Mouse (Mus musculus): ENCODE data around the gene Plcb2. TPM values are rescaled to one million over a fixed set of nuclear protein-coding genes. Genes with fewer than 3 reads are reported as not detected.
A peak's percentile ranks its signal among the peaks of the same experiment; 100 is the strongest.

Gene Plcb2
- polyA plus RNA-seq, 1 experiment from 2014 or later = 1.5 TPM

DNA sequence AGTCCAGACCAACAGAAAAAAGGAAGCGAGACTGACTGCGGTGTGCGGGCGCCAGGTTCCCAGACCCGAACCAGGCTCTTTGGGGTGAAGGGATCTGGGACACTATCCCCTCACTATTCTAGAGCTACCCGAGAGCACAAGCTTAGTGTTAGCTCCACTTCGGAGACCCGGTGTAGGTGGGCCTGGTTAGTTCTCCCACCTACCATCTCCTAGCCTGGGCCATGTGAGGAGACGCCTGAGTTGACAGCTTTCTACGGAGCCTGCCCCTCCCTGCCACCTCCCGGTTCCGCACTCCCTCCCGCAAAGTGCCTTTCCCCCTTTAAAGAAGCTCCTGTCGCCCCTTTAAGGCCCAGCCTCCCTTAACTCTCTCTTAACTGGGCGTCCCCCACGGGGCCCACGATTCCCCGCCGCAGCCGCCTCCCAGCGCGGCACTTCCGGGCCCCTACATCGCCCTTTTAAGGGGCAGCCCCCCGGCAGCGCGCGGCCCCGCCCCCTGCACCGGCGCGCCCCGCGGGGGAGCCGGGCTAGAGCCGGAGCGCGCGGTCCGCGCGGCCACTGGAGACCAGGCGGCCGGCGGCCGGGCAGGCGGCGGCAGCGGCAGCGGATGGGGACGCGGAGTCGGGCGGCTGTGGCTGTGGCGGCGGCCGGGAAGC is 17.1 kb upstream of the Plcb2 start, which contains the start of gene Inafm2:
Gene Inafm2, plus strand, starts transcription at position 527 of the 653 bp plus-strand sequence.
- Histone ChIP-seq H3K36me3 (ENCODE audit: insufficient read depth) (0 out of 2 replicates have a peak, but pooled peaks cover 5% of the 10 kb centered on the region), H3K9ac (peak within 1 kb of the TSS; percentile 80), H3K4me1 (ENCODE audit: insufficient read depth) (peaks cover 11% of the 10 kb centered on the region)

DNA sequence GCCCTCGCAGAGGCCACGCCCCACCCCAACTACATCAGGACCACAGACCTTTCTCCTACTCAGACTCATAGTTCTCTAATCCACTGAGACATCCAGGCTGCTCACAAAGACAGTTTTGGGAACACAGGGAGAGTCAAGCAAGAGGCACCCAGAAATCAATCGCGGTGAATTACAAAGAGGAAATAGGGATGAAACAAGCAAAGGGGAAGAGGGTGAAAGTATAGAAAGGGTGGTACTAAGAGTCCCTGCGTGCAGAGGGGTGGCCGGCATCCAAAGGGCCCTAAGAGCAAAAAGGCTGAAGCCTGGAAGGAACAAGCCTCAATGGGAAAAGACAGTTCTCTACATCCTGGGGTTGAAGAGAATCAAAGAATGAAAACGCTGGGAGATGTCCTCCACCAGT is 16.4 kb upstream of the Plcb2 start:
- DNase-seq (no peak), ATAC-seq (ENCODE audit: insufficient read depth) (no peak)
- peaks cover 10% of the 10 kb centered on the region; the same call in 1 of the 2 replicates for H3K4me1 ChIP-seq (ENCODE audit: insufficient read depth)
- no peak overlapping the region for H3K9ac ChIP-seq
- H3K36me3 ChIP-seq (ENCODE audit: insufficient read depth) = no peaks in the 10 kb centered on the region
- H3K4me3 ChIP-seq (ENCODE audit: low read depth, low read length) = no peak overlapping the region
- no peak for TF ChIP-seq CTCF (IDR thresholded peaks at IDR 0.05; ENCODE audit: low read depth)
- H3K4me2 ChIP-seq = peak overlapping the region; percentile 91
- no peak overlapping the region for H3K27ac ChIP-seq (ENCODE audit: low read depth)
- H3K27me3 ChIP-seq (ENCODE audit: insufficient read depth, low read length) = peaks cover 9% of the 10 kb centered on the region
- H3K9me3 ChIP-seq (ENCODE audit: low read depth, low read length) = no peaks in the 10 kb centered on the region
- WGBS = 9% methylated on average over 7 of the region's 7 CpGs

More for the DNA sequence above, 17.1 kb upstream of the Plcb2 start, which contains the start of gene Inafm2:
- ATAC-seq (ENCODE audit: insufficient read depth) = peak; percentile 92
- Histone ChIP-seq H3K4me3 (ENCODE audit: low read depth, low read length) (peak within 1 kb of the TSS; percentile 76), H3K27me3 (ENCODE audit: insufficient read depth, low read length) (peaks cover 9% of the 10 kb centered on the region), H3K4me2 (peak within 1 kb of the TSS; percentile 91), H3K9me3 (ENCODE audit: low read depth, low read length) (no peaks in the 10 kb centered on the region), H3K27ac (ENCODE audit: low read depth) (peak within 1 kb of the TSS; percentile 38; the same call in 1 of the 2 replicates)
- 0% methylated on average over 52 of the region's 57 CpGs for WGBS
- DNase-seq = peak; percentile 96
- TF ChIP-seq CTCF (IDR thresholded peaks at IDR 0.05; ENCODE audit: low read depth) = no peak

DNA sequence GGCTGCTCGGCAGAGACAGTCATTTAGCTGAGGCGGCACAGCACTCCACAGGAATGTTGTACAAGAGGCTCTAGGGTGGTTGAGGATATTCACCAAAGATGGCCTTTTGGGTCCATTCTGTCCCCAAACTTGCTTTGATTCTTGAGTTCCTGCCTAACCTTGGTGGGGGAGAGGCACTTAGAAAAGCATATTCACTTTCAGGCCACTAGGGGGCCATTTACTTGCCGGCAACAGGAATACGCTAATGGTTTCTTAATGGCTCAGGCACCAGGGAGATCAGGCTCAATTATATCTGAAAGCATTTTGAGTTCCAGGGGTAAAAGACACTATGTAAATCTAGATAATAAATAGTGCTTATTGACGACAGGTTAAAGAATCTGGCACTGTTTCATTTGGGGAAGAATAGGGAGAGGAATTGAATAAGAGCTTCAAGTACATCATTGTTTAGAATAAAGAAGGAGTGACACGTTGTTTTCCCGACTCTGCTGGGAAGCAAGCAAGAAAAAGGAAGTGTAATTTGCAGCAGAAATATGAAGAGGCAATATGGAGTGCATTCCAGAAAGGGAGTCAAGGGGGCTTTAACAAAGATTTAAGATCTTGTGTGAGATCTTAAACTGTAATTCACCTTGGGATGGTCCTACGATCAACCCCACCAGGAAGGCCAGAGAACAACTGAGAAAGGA is 15.2 kb upstream of the Plcb2 start:
- H3K9me3 ChIP-seq (ENCODE audit: low read depth, low read length) = no peaks in the 10 kb centered on the region
- H3K27ac ChIP-seq (ENCODE audit: low read depth) = no peak overlapping the region
- peaks cover 9% of the 10 kb centered on the region for H3K27me3 ChIP-seq (ENCODE audit: insufficient read depth, low read length)
- TF ChIP-seq CTCF (IDR thresholded peaks at IDR 0.05; ENCODE audit: low read depth) = peak; percentile 89
- no peak overlapping the region for H3K4me2 ChIP-seq
- no peak overlapping the region for H3K4me3 ChIP-seq (ENCODE audit: low read depth, low read length)
- H3K4me1 ChIP-seq (ENCODE audit: insufficient read depth) = peaks cover 8% of the 10 kb centered on the region; the same call in 1 of the 2 replicates
- WGBS = 26% methylated on average over 8 of the region's 8 CpGs
- no peaks in the 10 kb centered on the region for H3K36me3 ChIP-seq (ENCODE audit: insufficient read depth)
- H3K9ac ChIP-seq = no peak overlapping the region
- peak; percentile 88 for DNase-seq
- ATAC-seq (ENCODE audit: insufficient read depth) = no peak

DNA sequence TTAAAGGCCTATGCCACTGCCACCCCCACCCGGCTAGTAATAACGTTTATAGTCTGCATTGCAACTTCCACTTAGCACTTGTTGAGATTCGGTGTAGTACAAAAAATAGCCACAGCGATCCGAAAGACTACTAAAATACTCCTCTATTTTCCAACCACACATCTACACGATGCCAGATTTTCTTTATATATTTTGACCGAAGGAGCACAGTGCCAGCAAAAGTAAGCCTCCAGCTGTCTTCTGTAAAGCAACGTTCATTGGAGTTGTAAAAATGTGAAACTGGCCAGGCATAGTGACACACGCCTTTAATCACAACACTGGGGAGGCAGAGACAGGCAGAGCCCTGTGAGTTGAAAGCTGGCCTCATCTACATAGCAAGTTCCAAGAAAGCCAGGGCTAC is 12.9 kb upstream of the Plcb2 start:
- H3K4me1 ChIP-seq (ENCODE audit: insufficient read depth) = no peaks in the 10 kb centered on the region
- H3K4me2 ChIP-seq = no peak overlapping the region
- no peak overlapping the region for H3K4me3 ChIP-seq (ENCODE audit: low read depth, low read length)
- no peaks in the 10 kb centered on the region for H3K36me3 ChIP-seq (ENCODE audit: insufficient read depth)
- WGBS = 51% methylated on average over 9 of the region's 9 CpGs
- ATAC-seq (ENCODE audit: insufficient read depth) = no peak
- DNase-seq = peak; percentile 17
- no peak for TF ChIP-seq CTCF (IDR thresholded peaks at IDR 0.05; ENCODE audit: low read depth)
- H3K27ac ChIP-seq (ENCODE audit: low read depth) = no peak overlapping the region
- H3K9me3 ChIP-seq (ENCODE audit: low read depth, low read length) = no peaks in the 10 kb centered on the region
- peaks cover 9% of the 10 kb centered on the region for H3K27me3 ChIP-seq (ENCODE audit: insufficient read depth, low read length)
- H3K9ac ChIP-seq = no peak overlapping the region

DNA sequence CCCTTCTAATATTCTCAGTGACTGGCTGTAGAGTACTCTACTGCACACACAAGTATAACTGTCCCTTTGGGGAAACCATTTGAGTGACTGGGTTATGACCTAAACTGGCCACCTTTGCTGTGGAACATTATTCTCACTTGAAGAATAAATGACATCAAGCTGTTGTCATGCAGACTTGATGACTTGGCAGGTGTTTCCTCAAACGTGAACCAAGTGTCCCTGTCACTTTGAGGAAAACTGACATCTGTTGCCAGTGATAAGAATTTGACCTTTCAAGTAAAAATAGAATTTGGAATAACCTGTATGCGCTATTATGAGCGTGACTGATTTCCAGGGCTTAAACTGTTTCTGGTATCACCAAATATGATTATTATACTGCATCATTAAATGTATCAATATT is 12.1 kb upstream of the Plcb2 start:
- DNase-seq (no peak), ATAC-seq (ENCODE audit: insufficient read depth) (no peak)
- Histone ChIP-seq H3K36me3 (ENCODE audit: insufficient read depth) (no peaks in the 10 kb centered on the region), H3K27ac (ENCODE audit: low read depth) (no peak overlapping the region), H3K4me2 (no peak overlapping the region), H3K9ac (no peak overlapping the region), H3K27me3 (ENCODE audit: insufficient read depth, low read length) (peaks cover 9% of the 10 kb centered on the region), H3K9me3 (ENCODE audit: low read depth, low read length) (no peaks in the 10 kb centered on the region), H3K4me1 (ENCODE audit: insufficient read depth) (no peaks in the 10 kb centered on the region), H3K4me3 (ENCODE audit: low read depth, low read length) (no peak overlapping the region)
- TF ChIP-seq CTCF (IDR thresholded peaks at IDR 0.05; ENCODE audit: low read depth) = no peak
- WGBS = 50% methylated on average over 3 of the region's 3 CpGs

DNA sequence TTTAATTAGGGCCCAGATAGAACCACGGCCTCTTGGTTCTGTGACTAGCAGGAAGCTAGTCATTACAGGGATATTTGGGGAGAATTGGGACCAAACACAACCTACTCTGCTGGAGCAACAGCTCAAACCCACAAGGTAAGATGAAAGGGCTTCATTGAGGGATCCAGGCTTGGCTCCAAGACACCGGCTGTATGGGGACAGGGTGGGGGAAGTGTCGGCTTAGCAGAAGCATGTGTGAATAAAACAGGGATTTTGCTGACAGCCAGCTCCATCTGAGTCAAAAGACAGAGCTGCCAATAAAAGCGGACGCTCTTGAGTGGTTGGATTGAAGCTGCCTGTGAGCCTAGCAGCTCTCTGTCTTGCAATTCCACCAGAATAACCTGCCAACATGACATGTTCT is 5.1 kb upstream of the Plcb2 start:
- Histone ChIP-seq H3K9ac (no peak overlapping the region), H3K4me3 (ENCODE audit: low read depth, low read length) (no peak overlapping the region), H3K4me2 (no peak overlapping the region), H3K27me3 (ENCODE audit: insufficient read depth, low read length) (peaks cover 3% of the 10 kb centered on the region; the same call in 1 of the 2 replicates), H3K4me1 (ENCODE audit: insufficient read depth) (peaks cover 2% of the 10 kb centered on the region), H3K36me3 (ENCODE audit: insufficient read depth) (no peaks in the 10 kb centered on the region), H3K27ac (ENCODE audit: low read depth) (no peak overlapping the region), H3K9me3 (ENCODE audit: low read depth, low read length) (no peaks in the 10 kb centered on the region)
- WGBS = 49% methylated on average over 5 of the region's 5 CpGs
- ATAC-seq (ENCODE audit: insufficient read depth) (no peak), DNase-seq (no peak)
- no peak for TF ChIP-seq CTCF (IDR thresholded peaks at IDR 0.05; ENCODE audit: low read depth)

DNA sequence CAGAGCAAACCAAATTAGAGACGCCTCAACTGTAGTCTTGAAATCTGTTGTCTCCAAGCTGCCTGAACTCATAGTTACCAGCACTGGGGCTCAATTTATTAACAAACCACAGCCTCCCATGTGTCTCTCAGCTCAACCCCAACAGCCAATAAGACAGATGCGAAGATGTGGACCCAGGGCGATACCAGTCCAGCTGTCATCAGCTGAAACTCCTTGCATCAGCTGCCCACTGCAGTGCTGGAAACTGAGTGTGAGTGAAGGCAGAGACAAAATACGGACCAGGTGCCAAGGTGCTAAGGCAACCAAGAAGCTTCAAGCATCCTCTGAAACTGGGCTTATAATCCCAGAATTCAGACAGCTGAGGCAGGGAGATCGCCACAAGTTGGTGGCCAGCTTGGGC is 3.7 kb upstream of the Plcb2 start:
- no peak for TF ChIP-seq CTCF (IDR thresholded peaks at IDR 0.05; ENCODE audit: low read depth)
- no peak overlapping the region for H3K9ac ChIP-seq
- 76% methylated on average over 5 of the region's 5 CpGs for WGBS
- peaks cover 12% of the 10 kb centered on the region for H3K4me1 ChIP-seq (ENCODE audit: insufficient read depth)
- H3K27me3 ChIP-seq (ENCODE audit: insufficient read depth, low read length) = peaks cover 3% of the 10 kb centered on the region; the same call in 1 of the 2 replicates
- H3K9me3 ChIP-seq (ENCODE audit: low read depth, low read length) = no peaks in the 10 kb centered on the region
- H3K4me2 ChIP-seq = no peak overlapping the region
- no peak overlapping the region for H3K4me3 ChIP-seq (ENCODE audit: low read depth, low read length)
- no peak overlapping the region for H3K27ac ChIP-seq (ENCODE audit: low read depth)
- DNase-seq (no peak), ATAC-seq (ENCODE audit: insufficient read depth) (no peak)
- no peaks in the 10 kb centered on the region for H3K36me3 ChIP-seq (ENCODE audit: insufficient read depth)
